Mouse (Mus musculus) heart, postnatal 14 days (tissue): ENCODE measurements at regions not wholly inside any gene's neighbourhood (a gene's known extent, or its start where the extent isn't known, plus 50 kb on each side); places are given as distances from the start of the nearest gene placed in this dataset.

Source experiments
- DNase-seq, 2 experiments: peaks; one replicate each; pipeline ENCODE4 v3.0.0; 2021 to 2022
- intact Hi-C: fragments of 180-260 bp; cut with DNase I; formaldehyde crosslinking; loops from one replicate; pipeline ENCODE4 v1.15.1; 2025

DNA sequence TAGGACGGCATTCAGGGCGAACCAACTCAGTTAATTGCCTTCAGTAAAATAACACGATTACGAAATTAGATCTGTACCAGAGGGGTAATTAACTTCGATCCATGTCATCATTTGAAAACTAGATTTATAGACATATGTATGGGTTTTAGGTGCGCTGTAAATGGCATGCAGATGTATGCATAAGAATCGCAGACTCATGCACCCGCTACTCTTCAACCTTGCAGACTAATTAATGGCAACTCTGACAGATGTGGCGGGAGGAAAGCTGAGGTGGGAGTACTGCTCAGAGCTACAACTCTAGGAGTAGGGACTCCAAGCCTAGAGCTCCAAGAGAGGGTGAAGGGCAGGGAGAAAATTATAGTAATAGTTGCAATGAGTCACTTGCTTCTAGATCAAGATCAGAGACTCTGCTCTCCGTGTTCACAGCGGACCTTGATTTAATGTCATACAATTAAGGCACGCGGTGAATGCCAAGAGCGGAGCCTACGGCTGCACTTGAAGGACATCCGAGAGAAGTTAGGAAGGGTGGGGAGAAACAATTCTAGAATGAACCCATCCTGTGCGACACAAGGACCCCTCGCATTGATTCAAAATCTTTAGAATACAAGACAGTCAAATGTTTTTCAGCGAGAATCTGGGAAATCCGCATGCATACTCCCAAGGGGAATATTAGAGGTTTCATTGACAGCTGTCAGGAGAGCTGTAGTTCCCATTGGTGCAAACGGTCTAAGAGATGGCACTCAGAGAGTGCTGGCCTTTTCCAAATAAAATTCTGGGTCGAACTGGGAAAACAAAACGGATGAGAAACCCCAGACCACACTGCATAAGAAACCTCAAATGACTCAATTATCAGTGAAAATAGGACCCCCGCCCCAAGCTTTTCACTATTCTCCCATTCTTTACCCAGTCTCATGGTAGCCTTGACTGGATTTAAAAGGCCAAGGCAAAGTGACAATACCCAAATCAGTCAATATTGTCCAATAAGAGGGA lies 152.6 kb upstream of the Cypt12 start:
- intact Hi-C loops = no loop called here

DNA sequence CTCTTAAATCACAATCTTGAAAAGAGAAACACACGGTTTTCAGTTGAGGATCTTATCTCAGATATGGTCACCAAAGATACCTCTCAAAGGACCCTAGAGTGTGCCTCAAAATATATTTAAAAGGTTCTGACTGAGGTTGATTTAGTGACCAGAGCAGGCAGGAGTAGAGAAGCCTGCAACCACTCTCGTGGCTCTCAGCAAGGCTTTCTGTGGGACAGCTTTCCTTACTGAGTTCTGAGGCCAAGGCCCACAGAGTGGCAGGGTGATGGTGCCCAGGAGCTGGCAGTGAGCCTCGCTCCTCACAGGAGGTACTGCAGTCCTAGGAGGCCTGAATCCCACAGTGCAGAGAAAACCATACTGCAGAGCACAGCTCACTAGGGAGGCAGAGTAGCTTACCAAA lies 151.4 kb upstream of the Cypt12 start:
- intact Hi-C loops = no loop called here

More for the DNA sequence above, 152.6 kb upstream of the Cypt12 start:
- DNase-seq = no peak

DNA sequence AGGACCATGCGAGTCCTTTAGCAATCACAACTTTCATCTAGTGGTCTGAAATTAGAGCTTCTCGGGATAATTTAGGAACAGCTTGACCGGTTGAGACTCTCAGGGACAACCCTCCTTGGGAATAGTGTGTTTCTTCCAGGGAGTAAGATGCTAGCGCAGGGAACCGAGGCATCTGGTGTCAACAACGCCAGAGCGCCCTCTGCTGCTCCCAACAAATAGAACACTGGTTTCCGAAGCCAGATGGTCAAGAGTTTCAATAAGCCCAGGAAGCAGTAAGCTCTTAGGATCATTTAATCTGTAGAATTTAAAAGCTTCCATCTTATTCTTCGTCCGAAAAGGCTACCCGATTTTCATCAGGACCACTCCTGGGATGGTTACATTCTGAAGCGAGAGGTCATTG lies 149.8 kb upstream of the Cypt12 start:
- DNase-seq = peak in 1 of 2 experiments; percentile 32
- intact Hi-C loops = no loop called here

More for the DNA sequence above, 151.4 kb upstream of the Cypt12 start:
- no peak for DNase-seq

DNA sequence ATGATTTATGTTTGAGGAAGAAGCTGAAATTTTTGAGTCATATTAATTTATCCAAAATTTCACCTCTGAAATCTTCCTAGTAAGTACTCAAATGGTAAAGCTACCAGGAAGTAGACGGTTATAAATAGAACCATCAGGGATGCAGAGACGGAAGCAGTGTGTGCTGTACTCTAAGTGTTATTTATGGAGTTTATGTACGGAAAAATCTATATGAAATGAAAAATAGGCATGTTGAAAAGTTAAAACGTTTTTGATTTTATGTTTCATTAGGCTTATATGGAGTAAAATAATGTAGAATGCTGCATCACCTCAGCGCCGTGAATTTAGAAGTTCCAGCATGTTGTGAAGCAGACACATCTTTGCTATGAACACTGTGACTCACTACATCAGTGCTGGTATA lies 149.1 kb upstream of the Cypt12 start:
- intact Hi-C loops = no loop called here

DNA sequence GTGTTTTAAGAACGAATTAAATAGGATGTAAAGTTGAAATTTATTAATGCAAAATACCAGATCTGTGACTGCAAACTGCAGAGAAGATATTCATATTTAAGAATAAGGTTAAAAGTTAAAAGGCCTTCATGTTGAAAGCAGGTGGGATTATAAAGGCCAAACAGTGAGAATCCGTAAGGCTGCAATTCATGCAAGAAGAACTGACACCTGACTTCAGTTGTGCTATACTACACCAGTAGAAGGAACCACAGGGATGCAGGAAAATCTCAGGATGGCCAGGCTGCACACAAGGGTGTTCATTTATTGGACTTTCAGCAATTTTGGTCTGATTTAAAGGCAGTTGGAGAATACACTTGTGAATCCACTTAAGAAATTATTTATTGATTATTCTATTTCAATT lies 147.4 kb upstream of the Cypt12 start:
- intact Hi-C loops = no loop called here
- no peak for DNase-seq

More for the DNA sequence above, 149.1 kb upstream of the Cypt12 start:
- no peak for DNase-seq

DNA sequence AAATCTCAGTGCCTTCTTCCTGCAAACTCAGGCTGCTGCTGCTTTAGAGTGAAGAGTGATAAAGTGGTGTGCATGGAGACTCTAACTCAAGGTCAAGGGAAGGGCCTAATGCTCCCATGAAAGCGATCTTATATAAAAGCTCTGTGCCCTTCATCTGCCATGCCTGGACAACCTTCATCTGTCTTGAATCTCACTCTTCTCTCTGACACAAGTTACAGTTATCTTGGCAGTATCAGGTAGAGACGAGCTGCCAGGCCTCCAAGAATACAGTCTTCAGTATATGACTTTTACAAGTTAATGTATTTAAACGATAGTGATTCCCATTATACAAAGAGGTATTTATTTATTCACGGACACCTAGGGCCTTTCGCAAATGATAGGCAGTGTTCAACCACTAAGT lies 146.7 kb upstream of the Cypt12 start:
- no peak for DNase-seq

DNA sequence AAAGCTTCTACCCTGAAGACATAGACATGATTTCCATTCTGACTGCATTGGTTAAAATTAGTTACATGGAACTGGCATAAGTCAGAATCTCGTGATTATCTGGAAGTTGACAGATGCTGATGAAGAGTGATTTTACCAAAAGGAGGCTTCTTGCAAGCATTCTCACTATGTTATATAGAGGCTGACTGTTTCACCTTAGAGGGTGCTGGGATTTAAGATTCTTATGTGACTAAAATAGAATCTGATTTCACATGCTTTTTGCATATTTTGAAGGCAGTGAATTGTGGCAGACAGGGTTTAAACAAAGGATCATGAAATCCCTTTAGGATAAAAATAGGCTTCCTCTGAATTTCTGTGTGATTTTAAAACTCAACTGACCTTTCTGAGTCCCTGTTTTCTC lies 143.0 kb upstream of the Cypt12 start:
- no peak for DNase-seq
- intact Hi-C loops = no loop called here

More for the DNA sequence above, 146.7 kb upstream of the Cypt12 start:
- intact Hi-C loops = no loop called here

DNA sequence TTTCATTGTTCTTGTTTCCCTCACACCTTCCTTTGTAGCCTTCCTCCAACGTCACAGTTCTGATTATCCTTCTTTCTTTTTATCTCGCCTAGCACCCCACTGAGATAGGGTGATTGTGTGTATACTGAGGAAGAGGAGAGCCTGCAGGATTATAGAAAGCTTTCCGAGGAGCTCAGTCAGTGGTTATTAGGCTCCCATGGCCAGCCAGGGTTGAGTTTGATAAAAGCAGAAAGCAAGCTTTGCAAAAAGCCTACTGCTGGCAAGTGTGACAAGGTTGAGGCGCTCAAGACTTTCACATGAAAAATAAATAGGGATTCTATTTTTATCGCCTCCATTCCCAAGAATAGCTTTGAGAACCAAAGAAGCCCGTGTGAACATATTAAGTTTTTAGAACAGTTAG lies 136.9 kb upstream of the Cypt12 start:
- DNase-seq = no peak
- intact Hi-C loops = no loop called here

DNA sequence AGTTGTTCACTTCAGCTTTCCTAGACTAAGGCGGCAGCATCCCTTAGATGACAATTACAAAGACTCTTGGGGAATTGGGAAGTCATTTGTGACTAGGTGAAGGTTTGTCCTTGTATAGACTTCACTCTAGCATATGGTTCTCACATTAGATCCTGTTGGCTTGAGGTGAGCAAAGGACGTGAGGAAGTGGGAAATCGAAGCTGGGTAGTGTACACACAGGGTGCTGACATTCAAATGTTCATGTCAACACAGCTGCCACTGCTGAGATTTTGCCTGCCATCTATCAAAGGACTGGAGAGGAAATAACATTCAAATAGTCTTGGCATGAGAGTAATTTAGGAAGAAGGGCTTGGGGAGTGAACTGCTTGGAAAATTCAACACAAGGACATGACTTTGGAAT lies 124.0 kb upstream of the Cypt12 start:
- DNase-seq = no peak
- intact Hi-C loops = loop anchor here (2.0 to 5.0 kb wide), 3 partner anchors 1007 to 1512 kb away; no protein-coding TSS in a partner anchor

DNA sequence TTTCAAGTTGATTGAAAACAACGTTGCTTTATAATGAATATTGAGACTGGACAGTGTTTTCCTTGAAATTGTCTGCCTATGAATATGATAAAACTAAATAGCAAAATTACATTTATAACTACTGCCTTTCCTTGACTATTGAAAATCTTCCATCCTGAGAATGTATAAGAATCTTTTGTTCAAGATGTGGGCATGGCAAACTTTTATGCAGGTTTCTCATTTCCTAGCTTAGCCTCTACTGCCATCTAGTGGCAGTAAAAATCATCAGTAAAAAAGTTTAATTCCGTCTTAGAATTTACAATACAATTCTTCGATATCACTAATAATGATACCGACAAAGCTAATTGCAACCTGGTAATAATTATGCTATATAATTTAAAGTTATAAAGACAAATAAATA lies 123.5 kb upstream of the Cypt12 start:
- DNase-seq = peak in 1 of 2 experiments; percentile 3
- intact Hi-C loops = loop anchor here (2.0 to 5.0 kb wide), 3 partner anchors 1007 to 1512 kb away; no protein-coding TSS in a partner anchor

DNA sequence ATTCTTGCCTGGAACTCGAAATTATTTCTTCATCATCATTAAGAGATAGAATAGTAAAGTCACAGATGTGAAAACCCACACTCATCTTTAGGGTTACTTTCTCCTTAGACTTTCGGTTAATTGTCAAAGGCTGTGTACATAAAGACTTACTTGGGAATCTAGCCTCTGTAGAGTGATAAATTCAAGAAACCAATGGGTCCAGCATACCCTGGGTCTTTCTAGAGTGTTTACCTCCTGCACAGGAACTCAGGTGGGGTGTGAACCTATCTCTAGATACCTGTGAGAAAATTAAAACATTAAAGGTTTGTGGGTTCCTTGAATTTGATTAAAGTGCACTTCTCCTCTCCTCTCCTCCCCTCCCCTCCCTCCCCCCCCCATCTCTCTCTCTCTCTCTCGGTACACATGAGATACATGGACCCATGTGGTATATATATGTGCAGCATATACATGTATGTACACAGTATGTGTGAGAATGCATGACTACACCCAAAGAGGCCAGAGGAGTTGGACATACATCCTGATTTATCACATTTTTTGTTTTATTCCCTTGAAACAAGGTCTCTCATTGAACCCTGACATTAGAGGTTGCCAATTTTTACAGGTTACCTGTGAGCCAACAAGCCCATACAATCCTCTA lies 122.8 kb upstream of the Cypt12 start:
- no peak for DNase-seq
- intact Hi-C loops = loop anchor here (2.0 kb wide), 1 partner anchor 1359 kb away; no protein-coding TSS in a partner anchor

DNA sequence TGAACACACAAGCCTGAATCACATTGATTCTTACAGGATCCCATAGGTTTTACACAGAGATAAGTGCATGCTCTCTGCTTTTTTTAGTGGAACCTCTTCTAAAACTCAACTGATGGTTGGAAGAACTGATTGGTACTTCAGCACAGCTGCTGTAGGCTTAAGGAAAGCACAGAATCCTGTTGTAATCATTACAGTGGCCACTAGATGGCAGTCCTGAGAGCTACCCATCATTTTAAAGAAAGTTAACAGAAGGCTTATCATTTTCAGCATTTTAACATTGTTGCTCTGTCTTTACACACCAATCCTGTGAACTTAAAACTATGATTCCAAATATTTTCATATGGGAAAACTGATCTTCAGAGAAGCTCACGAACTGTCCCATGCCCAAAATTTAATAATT lies 113.5 kb upstream of the Cypt12 start:
- intact Hi-C loops = loop anchor here (10.0 kb wide), 1 partner anchor 1230 kb away; no protein-coding TSS in a partner anchor
- DNase-seq = peak; percentile 36 to 65

DNA sequence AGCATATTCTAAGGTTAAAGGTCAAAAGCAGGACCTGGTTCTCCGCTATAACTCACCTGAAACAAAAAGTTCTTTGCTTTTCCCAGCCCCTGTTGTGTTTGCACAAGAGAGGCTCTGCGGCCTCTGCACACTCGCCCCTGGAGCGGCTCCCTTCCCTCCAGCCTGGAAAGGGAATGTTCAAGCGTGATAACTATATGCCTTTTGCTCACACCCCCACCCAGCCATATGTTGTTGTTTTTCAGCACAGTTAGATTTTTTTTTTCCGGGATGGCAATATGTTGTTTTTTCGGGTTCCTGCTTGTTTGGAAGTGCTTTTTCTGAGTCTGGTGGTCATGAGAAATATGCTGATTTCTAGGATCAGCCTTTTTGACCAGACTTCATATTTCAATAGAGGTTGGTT lies 100.6 kb upstream of the Cypt12 start:
- intact Hi-C loops = no loop called here
- DNase-seq = no peak

DNA sequence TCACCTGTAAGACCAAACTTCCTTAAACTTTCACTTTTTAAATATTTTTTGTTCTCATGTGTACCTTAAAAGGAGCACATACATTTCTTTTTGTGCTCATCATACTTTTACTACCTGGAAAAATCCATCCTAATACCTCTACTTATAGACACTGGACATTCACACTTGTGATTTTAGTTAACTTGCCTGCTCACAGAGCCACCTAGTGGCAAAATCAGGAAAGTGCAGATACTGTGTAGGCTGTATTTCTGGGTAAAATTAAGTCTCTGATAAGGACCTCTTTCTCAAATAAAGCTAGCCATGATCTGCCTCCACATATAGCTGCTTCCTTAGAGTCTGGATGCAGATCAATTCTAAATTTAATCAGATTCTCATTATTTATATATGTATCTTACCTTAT lies 100.0 kb upstream of the Cypt12 start:
- no peak for DNase-seq
- intact Hi-C loops = no loop called here

DNA sequence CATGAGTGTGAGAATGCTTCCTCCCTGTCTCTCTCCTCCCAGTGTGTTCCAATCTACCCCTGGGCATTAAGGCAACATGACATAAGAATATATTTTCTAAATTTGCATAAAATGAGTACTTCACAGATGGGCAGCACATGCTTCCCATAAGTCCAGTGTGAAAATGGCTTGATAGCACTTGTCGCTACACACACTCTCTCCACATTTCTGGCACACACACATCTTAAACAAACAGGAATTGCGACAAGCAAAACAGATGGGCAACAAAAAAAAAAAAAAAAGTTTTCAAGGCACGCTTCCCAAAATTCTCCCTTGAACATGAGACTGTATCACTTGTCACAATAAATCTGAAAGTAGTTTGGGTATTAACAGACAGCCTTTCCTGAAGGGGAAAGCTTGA lies 85.8 kb upstream of the Cypt12 start:
- intact Hi-C loops = no loop called here
- DNase-seq = no peak

DNA sequence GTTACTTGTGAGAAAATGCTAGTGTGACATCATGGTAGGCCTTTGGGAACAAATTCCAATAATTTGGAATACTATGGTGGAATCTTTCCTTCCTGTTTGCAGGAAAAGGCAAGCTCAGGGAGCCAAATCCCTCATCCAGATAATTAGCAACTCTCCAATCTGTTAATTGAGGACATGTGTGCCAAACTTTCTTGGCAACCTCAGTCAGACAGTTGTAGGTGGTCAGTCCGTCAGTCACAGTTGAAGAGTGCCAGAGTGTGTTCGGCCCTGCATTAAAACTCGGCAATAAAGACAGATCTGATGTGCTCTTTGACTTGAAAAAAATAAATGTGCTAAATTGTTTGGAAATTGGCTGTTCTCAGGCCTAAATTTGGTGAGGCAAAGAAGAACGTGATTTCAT lies 83.1 kb upstream of the Cypt12 start:
- intact Hi-C loops = no loop called here
- no peak for DNase-seq

DNA sequence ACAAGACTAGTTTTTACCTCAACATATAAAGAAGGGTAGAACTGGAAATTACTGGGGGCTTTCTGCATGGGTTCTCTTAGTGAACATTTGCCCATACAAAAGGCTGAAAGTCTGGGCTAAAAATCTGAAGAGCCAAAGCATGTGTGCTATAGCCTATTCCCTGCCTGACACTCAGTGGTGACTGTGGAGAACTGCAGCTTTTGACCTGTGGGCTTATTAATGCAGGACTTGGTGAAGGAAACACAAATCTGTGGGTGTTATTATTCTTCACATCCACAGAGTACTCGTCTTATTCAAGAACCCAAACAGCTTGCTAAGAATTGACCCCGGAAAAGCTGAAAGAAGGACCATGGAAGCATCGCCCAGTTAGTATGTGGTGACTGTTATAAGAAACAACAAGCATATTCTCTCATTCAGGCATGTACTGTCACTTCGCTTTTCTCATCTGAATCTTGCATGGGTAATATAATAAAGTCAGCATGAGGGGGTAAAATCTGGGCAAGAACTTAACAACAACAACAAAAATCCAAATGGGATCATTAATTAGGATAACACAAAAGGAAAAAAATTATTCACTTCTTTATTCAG lies 77.2 kb upstream of the Cypt12 start:
- DNase-seq = peak in 1 of 2 experiments; percentile 1
- intact Hi-C loops = no loop called here

DNA sequence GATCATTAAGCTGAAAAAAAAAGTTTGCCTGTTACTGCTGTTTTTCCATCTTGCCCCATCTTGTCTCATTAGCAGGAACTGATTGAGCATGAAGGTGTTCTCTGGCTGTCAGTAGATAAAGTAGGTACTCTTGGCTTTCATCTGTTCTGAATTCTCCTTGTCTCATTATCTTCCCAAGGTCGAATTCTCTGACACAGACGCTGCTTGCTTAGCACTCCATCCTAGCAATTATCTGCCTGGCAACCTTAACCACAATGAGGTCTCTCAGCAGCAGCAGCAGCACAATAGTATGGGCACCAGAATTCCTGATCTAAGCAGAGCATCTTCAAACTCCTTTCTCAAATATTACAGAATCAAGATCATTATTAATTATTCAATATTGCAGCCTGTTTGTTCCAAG lies 52.3 kb upstream of the Cypt12 start:
- DNase-seq = no peak
- intact Hi-C loops = no loop called here

DNA sequence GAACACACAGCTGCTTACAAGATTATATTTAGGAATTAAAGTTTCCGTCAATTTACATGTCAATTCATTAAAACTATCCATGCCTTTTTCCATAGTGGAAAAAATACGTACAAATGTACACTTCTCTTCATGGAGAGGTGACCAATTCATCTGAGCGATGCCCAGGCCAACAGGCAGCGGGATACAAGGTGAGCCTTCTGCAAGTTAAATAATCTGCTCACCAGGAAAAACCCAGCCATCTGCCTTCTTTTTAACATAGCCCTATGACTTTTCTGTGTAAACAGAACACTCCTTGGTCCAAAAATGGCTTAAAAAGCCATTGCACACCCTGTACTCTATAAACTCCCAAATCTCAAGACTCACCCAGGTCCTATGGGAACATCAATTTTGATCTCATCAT lies 51.5 kb upstream of the Cypt12 start:
- intact Hi-C loops = no loop called here
- no peak for DNase-seq
